Mouse (Mus musculus): Measurements from ENCODE around the gene Sptssa. TPM values are rescaled to one million over a fixed set of nuclear protein-coding genes. Genes with fewer than 3 reads are reported as not detected.
A peak's percentile ranks its signal among the peaks of the same experiment; 100 is the strongest.

The Sptssa gene
- polyA plus RNA-seq, 1 experiment from 2014 or later = 235 TPM

- Histone ChIP-seq H3K4me3 (replicated peaks; ENCODE audit: low read depth, low read length) (peak within 1 kb of the TSS; percentile 73), H3K9me3 (replicated peaks; ENCODE audit: low read length) (no peaks in the 10 kb centered on the region), H3K9ac (ENCODE audit: low read depth, low read length) (peak within 1 kb of the TSS; percentile 88), H3K36me3 (ENCODE audit: insufficient read depth, low read length) (peaks cover 6% of the 10 kb centered on the region; the same call in 1 of the 2 replicates), H3K4me2 (ENCODE audit: low read length) (peak within 1 kb of the TSS; percentile 85), H3K27ac (peak within 1 kb of the TSS; percentile 98), H3K27me3 (ENCODE audit: insufficient read depth, low read length) (no peaks in the 10 kb centered on the region), H3K4me1 (replicated peaks; ENCODE audit: insufficient read depth, low read length) (no peaks in the 10 kb centered on the region)
- TF ChIP-seq CTCF (IDR thresholded peaks at IDR 0.05; ENCODE audit: low read depth) = peak; percentile 47
- under 1% methylated on average over 57 of the region's 57 CpGs for WGBS
- ATAC-seq (replicated peaks; ENCODE audit: low FRiP score, low read depth) (peak; percentile 89), DNase-seq (ENCODE audit: low spot score) (peak; percentile 99)
Observed at GRCm38 (mm10) chr12:54695511-54696241, 39.3 kb upstream of the Sptssa start, which contains the start of gene Eapp. Gene Eapp, minus strand, starts transcription at chr12:54695897.

DNA sequence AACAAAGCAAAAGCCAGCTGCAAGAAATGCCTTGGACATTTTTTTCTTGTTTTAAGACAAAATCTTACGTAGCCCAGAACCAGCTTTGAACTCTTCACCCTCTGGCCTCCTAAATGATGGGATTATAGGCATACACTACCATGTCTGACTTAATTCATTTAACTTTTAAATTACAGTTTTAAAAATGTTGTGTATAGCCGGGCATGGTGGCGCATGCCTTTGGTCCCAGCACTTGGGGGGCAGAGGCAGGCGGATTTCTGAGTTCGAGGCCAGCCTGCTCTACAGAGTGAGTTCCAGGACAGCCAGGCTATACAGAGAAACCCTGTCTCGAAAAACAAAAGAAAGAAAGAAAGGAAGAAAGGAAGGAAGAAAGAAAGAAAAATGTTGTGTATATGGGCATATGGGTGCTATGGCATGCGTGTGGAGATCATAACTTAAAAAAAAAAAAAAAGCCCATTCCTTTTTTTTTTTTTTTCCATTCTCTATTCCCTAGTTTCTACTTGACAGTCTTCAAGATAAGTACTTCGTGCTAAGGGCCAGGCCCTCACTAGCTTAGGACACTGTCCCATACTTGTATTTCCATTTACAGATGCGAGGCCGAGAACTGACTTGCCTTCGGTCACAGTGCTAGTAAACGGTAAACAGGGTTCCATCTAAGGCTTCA lies 38.6 kb upstream of the Sptssa start:
- DNase-seq (ENCODE audit: low spot score) = no peak

GRCm38 (mm10) chr12:54689082-54689481 lies 32.7 kb upstream of the Sptssa start:
- Histone ChIP-seq H3K4me1 (replicated peaks; ENCODE audit: insufficient read depth, low read length) (no peaks in the 10 kb centered on the region), H3K9ac (ENCODE audit: low read depth, low read length) (no peak overlapping the region), H3K27ac (no peak overlapping the region), H3K4me3 (replicated peaks; ENCODE audit: low read depth, low read length) (no peak overlapping the region), H3K27me3 (ENCODE audit: insufficient read depth, low read length) (no peaks in the 10 kb centered on the region), H3K4me2 (ENCODE audit: low read length) (no peak overlapping the region), H3K36me3 (ENCODE audit: insufficient read depth, low read length) (peaks cover 13% of the 10 kb centered on the region; the same call in 1 of the 2 replicates), H3K9me3 (replicated peaks; ENCODE audit: low read length) (no peaks in the 10 kb centered on the region)
- WGBS = 95% methylated on average over 5 of the region's 5 CpGs
- TF ChIP-seq CTCF (IDR thresholded peaks at IDR 0.05; ENCODE audit: low read depth) = no peak
- ATAC-seq (replicated peaks; ENCODE audit: low FRiP score, low read depth) (no peak), DNase-seq (ENCODE audit: low spot score) (no peak)

More for the DNA sequence above, 38.6 kb upstream of the Sptssa start:
- Histone ChIP-seq H3K27ac (peak overlapping the region; percentile 98), H3K9ac (ENCODE audit: low read depth, low read length) (peak overlapping the region; percentile 88), H3K27me3 (ENCODE audit: insufficient read depth, low read length) (no peaks in the 10 kb centered on the region), H3K4me2 (ENCODE audit: low read length) (peak overlapping the region; percentile 85), H3K4me1 (replicated peaks; ENCODE audit: insufficient read depth, low read length) (no peaks in the 10 kb centered on the region), H3K9me3 (replicated peaks; ENCODE audit: low read length) (no peaks in the 10 kb centered on the region), H3K4me3 (replicated peaks; ENCODE audit: low read depth, low read length) (peak overlapping the region; percentile 73), H3K36me3 (ENCODE audit: insufficient read depth, low read length) (peaks cover 6% of the 10 kb centered on the region; the same call in 1 of the 2 replicates)
- WGBS = 37% methylated on average over 12 of the region's 12 CpGs
- ATAC-seq (replicated peaks; ENCODE audit: low FRiP score, low read depth) = no peak
- no peak for TF ChIP-seq CTCF (IDR thresholded peaks at IDR 0.05; ENCODE audit: low read depth)

GRCm38 (mm10) chr12:54683182-54683581 lies 26.8 kb upstream of the Sptssa start:
- Histone ChIP-seq H3K4me2 (ENCODE audit: low read length) (no peak overlapping the region), H3K36me3 (ENCODE audit: insufficient read depth, low read length) (peaks cover 6% of the 10 kb centered on the region; the same call in 1 of the 2 replicates), H3K9me3 (replicated peaks; ENCODE audit: low read length) (no peaks in the 10 kb centered on the region), H3K4me3 (replicated peaks; ENCODE audit: low read depth, low read length) (no peak overlapping the region), H3K27ac (no peak overlapping the region), H3K9ac (ENCODE audit: low read depth, low read length) (no peak overlapping the region), H3K27me3 (ENCODE audit: insufficient read depth, low read length) (no peaks in the 10 kb centered on the region), H3K4me1 (replicated peaks; ENCODE audit: insufficient read depth, low read length) (no peaks in the 10 kb centered on the region)
- peak; percentile 69 for TF ChIP-seq CTCF (IDR thresholded peaks at IDR 0.05; ENCODE audit: low read depth)
- ATAC-seq (replicated peaks; ENCODE audit: low FRiP score, low read depth) (no peak), DNase-seq (ENCODE audit: low spot score) (peak; percentile 64)
- WGBS = 13% methylated on average over 1 of the region's 1 CpGs

GRCm38 (mm10) chr12:54676709-54677108 lies 20.3 kb upstream of the Sptssa start:
- DNase-seq (ENCODE audit: low spot score) = no peak
- no peaks in the 10 kb centered on the region for H3K27me3 ChIP-seq (ENCODE audit: insufficient read depth, low read length)
- no peaks in the 10 kb centered on the region for H3K4me1 ChIP-seq (replicated peaks; ENCODE audit: insufficient read depth, low read length)
- TF ChIP-seq CTCF (IDR thresholded peaks at IDR 0.05; ENCODE audit: low read depth) = no peak
- no peak overlapping the region for H3K4me2 ChIP-seq (ENCODE audit: low read length)
- H3K36me3 ChIP-seq (ENCODE audit: insufficient read depth, low read length) = peaks cover 20% of the 10 kb centered on the region
- H3K27ac ChIP-seq = no peak overlapping the region
- WGBS = 92% methylated on average over 9 of the region's 9 CpGs
- no peaks in the 10 kb centered on the region for H3K9me3 ChIP-seq (replicated peaks; ENCODE audit: low read length)
- no peak overlapping the region for H3K4me3 ChIP-seq (replicated peaks; ENCODE audit: low read depth, low read length)
- ATAC-seq (replicated peaks; ENCODE audit: low FRiP score, low read depth) = no peak
- no peak overlapping the region for H3K9ac ChIP-seq (ENCODE audit: low read depth, low read length)

DNA sequence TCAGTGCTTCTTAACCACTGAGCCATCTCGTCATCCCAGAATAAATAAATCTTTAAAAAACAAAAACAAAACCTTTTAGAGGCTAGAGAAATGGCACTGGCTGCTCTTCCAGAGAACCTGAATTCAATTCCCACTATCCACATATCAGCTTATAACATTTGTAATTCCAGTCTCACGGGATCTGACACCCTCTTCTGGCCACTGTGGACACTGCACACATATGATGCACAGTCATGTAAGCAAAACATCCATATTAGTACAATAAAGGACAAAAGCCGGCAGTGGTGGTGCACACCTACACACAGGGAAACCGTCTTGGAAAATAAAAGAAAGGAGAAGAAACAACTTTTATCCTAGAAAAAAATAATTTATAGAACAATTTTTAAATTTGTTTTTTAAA lies 19.0 kb upstream of the Sptssa start:
- Histone ChIP-seq H3K4me1 (replicated peaks; ENCODE audit: insufficient read depth, low read length) (no peaks in the 10 kb centered on the region), H3K27ac (no peak overlapping the region), H3K4me3 (replicated peaks; ENCODE audit: low read depth, low read length) (no peak overlapping the region), H3K36me3 (ENCODE audit: insufficient read depth, low read length) (peaks cover 24% of the 10 kb centered on the region), H3K9me3 (replicated peaks; ENCODE audit: low read length) (no peaks in the 10 kb centered on the region), H3K27me3 (ENCODE audit: insufficient read depth, low read length) (no peaks in the 10 kb centered on the region), H3K4me2 (ENCODE audit: low read length) (no peak overlapping the region), H3K9ac (ENCODE audit: low read depth, low read length) (no peak overlapping the region)
- DNase-seq (ENCODE audit: low spot score) = no peak
- no peak for ATAC-seq (replicated peaks; ENCODE audit: low FRiP score, low read depth)
- TF ChIP-seq CTCF (IDR thresholded peaks at IDR 0.05; ENCODE audit: low read depth) = peak; percentile 14; the same call in 1 of the 2 replicates
- 98% methylated on average over 4 of the region's 4 CpGs for WGBS
